Mouse (Mus musculus): ENCODE measurements at regions not wholly inside any gene's neighbourhood (a gene's known extent, or its start where the extent isn't known, plus 50 kb on each side); places are given as distances from the start of the nearest gene placed in this dataset.

DNA sequence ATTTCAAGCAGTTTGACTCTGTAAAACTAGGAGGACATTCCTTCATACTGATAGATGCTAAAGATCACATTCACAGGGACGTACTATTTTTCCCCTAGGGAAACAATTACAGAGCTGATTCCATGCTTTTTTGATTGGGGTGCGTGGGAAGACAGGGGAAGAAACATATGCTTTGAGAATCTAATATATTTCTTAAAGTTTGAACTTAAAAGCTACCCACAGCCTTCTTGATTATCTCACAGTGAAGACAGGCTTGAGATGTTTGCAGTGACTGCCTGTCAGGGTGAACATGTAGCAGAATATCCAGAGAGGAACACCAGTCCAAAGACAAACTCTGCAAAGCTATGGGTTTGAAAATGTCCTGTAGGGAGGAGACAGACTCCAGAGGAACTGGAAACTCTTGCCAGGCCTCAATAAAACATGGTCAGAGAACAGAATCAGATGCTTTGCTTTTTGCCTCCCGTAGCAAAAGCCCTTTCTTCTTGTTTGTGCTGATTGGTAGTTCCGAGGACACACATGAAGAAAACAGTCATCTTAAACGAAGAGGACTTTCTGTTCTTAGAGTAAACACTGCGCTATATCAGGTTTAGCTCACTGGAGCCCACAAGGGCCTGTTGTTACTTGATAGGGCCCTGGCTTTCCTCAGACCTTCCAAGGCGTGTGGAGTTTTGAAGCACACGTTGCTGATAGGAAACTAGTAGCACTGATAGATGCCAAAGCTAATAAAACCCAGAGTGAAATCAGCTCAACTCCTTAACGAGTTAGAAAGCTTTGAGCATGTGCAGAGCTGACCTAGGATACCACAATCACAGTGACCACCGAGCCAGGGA lies 630.8 kb downstream of the Lmo4 start:
- TF ChIP-seq POLR2A (IDR thresholded peaks at IDR 0.05; ENCODE audit: control insufficient read depth, extremely low read depth, insufficient read depth, low read length, poor library complexity), result no peak
- no peak for TF ChIP-seq CTCF (IDR thresholded peaks at IDR 0.05; ENCODE audit: borderline replicate concordance, control insufficient read depth, extremely low read depth, insufficient read depth, low read length, poor library complexity)

Data from thymus, adult 2 months (tissue).